Mouse (Mus musculus): ENCODE data around the gene Aldh1b1.

Gene Aldh1b1

DNA sequence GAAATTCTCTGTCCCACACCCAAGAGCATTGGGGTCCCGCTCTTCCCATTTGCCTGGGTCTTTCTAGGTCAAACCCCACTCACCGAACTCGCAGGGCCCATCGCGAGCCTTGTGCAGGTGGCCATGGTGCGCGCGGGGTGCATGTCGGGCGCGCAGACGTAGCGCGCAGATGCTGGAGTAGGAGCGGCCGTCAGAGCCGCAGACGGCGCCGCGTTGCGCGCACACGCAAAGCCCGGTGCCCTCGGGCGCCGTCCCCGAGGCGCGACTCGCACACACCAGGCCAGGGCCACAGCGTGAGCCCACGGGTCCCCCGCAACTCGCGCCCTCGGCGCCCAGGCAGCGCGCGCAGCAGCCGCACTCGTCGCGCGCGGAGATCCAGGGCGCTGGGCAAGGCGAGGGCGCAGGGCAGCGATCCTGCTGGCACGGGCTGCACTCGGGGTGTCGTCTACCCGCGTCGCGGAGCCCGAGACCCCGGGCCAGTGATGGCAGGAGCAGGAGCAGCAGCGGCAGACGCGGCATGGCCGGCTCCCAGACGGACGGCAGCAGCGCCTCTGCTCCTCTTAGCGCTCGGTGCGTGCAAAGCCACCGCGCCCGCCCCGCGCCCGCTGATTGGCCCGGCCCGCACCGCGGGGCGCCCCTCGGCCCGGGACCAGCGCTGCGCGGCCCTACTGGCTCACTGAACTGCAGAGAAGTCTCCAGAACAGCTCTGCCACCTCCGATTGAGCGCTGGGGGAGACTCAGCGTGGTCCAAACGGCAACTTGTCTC is 27.6 kb downstream of the Aldh1b1 start, which contains the start of gene Igfbpl1:
Gene Igfbpl1 (minus strand): TSS at position 649 of the 766 bp plus-strand sequence.
- no peak for DNase-seq (ENCODE audit: low spot score)

DNA sequence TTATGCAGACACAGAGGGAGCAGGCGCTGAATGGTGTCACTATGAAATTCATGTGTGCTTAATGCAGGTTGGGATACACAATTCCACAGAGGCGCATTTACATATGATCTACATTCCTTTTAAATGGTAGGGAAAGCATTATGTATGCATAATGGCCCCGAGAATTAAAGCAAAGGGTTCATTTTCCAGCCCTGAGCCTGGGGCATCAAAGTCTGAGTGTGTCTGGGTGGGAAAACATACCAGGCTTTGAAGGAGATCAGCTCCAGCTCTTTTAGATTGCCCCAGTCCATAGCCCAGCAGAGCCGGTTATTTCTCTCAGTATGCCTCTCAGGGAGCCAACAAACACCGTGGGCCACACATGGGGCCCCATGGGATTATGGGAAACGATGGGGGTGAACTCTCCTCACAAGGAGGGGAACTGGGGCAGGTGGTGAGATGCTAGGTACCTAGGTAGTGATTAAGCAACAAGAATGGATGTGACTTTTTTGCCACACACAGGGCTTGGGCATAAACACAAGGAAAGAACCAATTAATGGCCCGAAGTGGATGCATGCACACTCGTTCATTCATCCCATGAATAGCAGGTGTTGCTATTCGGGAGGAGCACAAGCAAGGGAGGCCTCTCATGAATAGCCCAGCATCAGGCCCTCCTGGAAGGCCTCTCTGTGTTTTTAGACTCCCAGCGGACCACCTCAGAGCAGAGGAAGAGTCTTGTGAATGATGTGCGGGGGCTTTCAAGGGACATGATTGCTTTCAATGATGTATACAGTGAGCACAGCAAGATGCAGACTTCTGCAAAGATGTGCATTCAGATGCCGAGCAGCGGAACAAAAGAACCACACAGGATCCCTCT is 31.3 kb downstream of the Aldh1b1 start:
- no peak for DNase-seq (ENCODE audit: low spot score)

DNA sequence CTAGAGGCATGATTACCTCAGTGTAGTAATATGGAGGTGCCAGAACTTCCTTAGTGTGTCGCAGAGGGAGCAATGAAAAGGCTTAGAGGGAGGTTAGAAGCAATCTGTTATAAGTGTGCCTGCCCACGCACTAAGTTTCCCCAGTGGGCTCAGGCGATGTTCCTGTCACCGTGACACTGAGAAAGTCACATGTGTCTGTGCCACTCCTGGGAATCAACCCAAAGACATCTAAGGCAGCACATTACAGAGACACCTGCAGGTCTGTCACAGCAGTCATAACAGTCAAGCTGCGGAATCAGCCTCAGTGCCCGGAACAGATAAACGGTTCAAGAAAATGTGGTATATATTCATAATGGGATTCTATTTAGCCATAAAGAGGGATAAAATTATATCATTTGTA is 33.2 kb downstream of the Aldh1b1 start:
- no peak for DNase-seq (ENCODE audit: low spot score)

DNA sequence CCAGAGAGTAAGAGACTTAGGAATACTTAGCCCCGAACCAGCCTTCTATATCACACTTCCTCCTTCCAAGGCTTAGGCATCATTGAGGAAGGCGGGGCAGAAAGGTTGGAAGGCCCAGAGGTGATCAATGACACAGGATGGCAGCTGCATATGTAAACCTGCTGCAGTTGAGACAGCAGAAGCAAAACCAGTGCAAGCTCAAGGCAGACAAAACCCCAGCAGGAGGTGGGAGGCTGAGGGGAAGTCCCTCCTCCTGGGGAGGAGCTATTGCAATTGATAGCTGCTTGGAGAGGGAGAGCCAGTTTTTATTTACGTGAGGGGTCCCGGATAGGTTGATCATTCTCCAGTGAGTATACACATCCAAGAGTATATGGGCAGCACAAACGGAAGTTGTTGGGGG is 34.6 kb downstream of the Aldh1b1 start:
- no peak for DNase-seq (ENCODE audit: low spot score)

DNA sequence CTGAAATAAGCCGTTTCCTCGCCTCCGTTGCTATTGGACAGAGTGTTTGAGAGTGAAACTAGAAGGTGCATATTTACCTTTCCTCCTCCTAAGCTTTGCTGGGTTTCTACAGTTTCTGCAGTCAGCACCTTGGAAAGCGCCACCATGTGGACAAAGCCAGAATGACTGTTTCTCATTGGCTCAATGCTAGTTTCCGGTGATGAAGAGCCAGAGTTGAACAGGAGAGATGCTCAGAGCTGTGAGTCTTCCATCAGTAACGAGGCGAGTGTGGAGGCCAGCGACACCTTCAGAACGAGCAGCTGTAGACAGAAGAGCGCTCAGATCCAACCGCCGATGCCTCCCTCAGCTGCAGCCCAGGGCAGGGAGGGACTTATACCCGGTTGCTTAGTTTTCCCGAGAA is 45.5 kb downstream of the Aldh1b1 start:
- no peak for DNase-seq (ENCODE audit: low spot score)

DNA sequence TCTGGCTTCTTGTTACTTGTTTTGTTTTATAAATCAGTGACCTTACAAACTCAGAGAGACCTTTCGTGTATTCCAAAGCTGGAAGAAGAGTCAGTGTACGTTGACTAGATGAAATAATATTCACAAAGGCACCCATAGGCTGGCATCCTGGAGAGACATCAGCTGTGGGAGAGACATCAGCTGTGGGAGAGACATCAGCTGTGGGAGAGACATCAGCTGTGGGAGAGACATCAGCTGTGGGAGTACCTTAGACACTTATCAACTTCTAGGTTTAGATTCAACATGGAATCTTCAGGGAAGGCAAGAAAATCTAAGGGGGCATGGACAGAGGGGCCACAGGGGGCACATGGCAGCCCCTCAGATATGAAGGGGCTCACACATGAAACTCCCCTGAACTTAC is 47.4 kb downstream of the Aldh1b1 start:
- DNase-seq (ENCODE audit: low spot score) = no peak

DNA sequence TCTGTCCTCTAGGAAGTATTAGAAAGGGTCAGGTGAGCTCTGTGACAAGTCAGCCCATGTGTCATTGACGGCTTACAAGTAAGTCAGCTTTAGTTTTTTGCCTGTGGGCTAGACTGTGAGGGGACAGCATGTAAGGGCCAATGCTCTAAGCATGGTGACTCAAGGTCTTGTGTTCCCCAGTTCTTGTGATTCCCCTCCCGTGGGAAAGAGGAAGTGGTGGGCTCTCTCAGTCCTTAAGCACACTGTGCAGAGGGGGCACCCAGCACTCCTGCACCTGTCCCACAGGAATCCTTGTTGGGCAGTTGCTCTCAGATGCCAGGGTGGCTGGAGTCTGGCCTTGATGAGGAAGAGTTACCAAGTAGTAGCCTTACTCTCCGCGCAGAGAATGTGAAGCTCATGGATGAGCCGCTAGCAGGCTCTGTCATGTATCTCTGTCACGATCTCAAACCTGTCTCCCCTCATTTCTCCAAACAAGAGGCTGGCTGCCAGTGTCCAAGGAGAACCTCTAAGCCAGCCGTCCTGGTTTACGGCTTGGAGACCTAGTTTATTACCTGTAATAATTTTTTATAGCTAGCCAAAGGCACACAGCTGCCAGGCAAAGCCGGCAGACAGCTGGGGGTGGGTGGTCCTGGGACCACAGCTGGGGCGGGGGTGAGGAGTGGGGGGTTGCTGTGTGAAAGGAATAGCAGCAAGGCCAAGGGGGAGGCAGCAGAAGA is 49.4 kb downstream of the Aldh1b1 start, which contains the start of gene Stra6l:
Gene Stra6l (plus strand): TSS at position 556 of the 716 bp plus-strand sequence.
- no peak for DNase-seq (ENCODE audit: low spot score)

DNA sequence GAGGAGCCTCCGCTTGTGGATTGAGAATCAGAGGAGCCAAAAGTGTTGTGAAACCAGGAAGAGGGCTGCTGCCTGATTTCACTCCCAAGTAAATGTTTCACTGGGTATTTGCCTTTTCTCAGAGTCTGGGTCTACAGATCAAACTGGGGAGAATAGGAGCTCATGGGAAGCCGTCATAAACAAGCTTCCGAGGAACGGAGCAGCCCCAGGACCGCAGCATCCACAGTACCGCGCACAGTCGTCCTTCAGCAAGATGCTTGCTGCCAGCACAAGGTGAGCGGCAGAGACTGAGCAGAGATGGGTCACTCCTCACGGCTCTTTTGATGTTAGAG is 50.0 kb downstream of the Aldh1b1 start:
- no peak for DNase-seq (ENCODE audit: low spot score)

DNA sequence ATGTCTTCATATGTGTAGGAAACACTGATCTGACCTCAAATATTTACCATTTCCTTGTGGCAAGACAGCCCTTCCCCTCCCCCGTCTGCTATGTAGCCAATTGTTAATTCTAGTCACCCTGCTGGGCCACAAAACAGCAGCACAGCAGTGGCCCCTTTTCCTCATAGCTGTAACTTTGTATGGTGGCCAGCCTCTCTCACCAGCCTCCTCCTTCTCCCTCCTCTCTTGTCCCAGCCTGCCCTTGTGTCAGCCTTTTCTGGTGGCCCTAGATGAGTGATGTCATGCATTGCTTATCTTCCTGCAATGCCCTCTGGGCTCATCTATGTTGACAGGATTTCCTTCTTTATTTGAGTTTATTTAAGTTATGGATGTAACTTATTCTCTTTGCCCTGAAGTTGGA is 50.6 kb downstream of the Aldh1b1 start:
- no peak for DNase-seq (ENCODE audit: low spot score)

DNA sequence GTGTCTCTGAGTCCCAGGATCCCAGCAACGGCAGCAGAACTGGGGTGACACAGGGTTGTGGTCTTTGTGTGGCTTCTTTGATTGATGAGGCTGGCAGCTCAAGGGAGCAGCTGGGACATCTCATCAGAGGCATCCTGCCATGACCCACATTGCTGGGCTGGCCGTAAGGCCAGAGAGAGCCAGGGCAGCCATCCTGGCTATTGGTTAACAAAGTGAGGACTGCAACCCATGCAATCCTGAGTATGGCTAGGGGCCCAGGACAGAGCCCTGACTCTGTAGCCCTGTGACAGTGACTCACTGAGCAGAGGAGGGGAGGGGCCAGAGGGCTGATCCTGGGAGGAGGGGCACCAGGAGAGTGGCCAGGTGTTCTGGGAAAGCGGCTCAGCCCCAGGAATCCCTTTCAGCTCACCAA is 52.8 kb downstream of the Aldh1b1 start:
- DNase-seq (ENCODE audit: low spot score) = no peak

DNA sequence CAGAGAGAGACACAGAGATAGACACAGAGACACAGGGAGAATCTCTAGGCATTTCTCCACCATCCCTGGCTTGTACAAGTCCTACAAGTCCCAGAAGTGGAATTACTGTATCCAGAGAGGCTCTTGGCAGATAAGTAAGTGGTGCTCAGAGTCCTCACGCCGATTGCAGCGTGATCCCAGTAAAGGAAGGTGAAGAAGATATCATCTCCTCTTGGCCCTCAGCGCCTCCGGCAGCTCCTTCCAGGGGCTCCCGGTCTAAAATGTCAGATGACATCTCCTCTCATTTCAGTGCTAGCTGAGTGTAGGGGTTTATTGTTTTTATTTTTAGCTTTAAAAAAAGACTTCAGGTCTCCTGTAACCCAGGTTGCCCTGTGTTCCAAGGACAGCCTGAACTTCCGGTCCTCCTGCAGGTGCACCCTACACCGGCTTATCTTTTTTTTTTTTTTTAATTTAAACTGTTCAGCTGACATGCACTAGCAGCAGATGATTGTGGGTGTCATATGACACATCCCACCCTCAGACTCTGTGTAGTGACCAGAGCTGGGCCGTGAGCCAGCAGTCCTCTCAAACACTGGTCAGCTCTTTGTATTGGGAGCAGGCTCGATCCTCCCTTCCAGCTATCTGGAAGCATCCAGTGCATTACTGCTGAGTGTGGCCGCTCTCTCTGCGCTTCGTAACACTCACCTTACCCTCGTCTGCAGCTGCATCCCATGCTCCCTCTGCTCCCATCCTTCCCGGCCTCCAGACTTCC is 54.8 kb downstream of the Aldh1b1 start:
- DNase-seq (ENCODE audit: low spot score) = no peak

Measured in ovary, postnatal 36 days (tissue).